ENCODE assay signal across 9 mouse cellular contexts in genomic region chr17:29541419-29541818, GRCm38 (mm10). TPM values are rescaled to one million over a fixed set of nuclear protein-coding genes. Genes with fewer than 3 reads are reported as not detected.
DNase-seq lines count a peak whose midpoint lies in the region; ATAC-seq and TF ChIP-seq lines count a peak whose summit lies in the region.
"Had no signal": no experiment of that assay in that cellular context is flagged by ENCODE, and none has a peak within 500 bp of the region (broad histone marks: within the 10 kb centered on the region; RNA-seq: fewer than 3 reads in every experiment).

No protein-coding gene starts in this region.

- no peak for TF ChIP-seq CTCF in brain, embryonic 14.5 days (IDR thresholded peaks at IDR 0.05; ENCODE audit: borderline replicate concordance, extremely low read depth, insufficient read depth, insufficient read length)

- peak; percentile 78 for ATAC-seq in heart, embryonic 12.5 days (ENCODE audit: insufficient number of reproducible peaks, low FRiP score)
- peak; percentile 64 for ATAC-seq in liver, embryonic 16.5 days (ENCODE audit: low read depth)

- H3K4me1 ChIP-seq in heart, embryonic 12.5 days (replicated peaks), result no peaks in the 10 kb centered on the region
- no peaks in the 10 kb centered on the region for H3K4me1 ChIP-seq in liver, embryonic 16.5 days (ENCODE audit: control insufficient read depth, low read depth, low read length)
- H3K4me1 ChIP-seq: embryonic facial prominence, embryonic 13.5 days had no signal

- H3K4me2 ChIP-seq in heart, embryonic 12.5 days, result no peak overlapping the region
- no peak overlapping the region for H3K4me2 ChIP-seq in liver, embryonic 16.5 days (ENCODE audit: low read depth, low read length)
- H3K4me2 ChIP-seq: embryonic facial prominence, embryonic 13.5 days had no signal

- no peak overlapping the region for H3K9ac ChIP-seq in heart, embryonic 12.5 days
- H3K9ac ChIP-seq in liver, embryonic 16.5 days (ENCODE audit: low read depth, low read length), result no peak overlapping the region
- H3K9ac ChIP-seq: embryonic facial prominence, embryonic 13.5 days had no signal

- 0 out of 2 replicates have a peak overlapping the region, but pooled peaks have one; percentile 2 for H3K27ac ChIP-seq in heart, embryonic 12.5 days (ENCODE audit: poor library complexity, severe bottlenecking)
- no peak overlapping the region for H3K27ac ChIP-seq in liver, embryonic 16.5 days (ENCODE audit: low read length)
- H3K27ac ChIP-seq: embryonic facial prominence, embryonic 13.5 days had no signal

- no peaks in the 10 kb centered on the region for H3K27me3 ChIP-seq in heart, embryonic 12.5 days (replicated peaks)
- H3K27me3 ChIP-seq in liver, embryonic 16.5 days (ENCODE audit: control insufficient read depth, insufficient read depth, low read depth, low read length), result no peaks in the 10 kb centered on the region
- H3K27me3 ChIP-seq: embryonic facial prominence, embryonic 13.5 days had no signal

- H3K9me3 ChIP-seq in heart, embryonic 12.5 days (replicated peaks), result no peaks in the 10 kb centered on the region; the same call in 1 of the 2 replicates
- H3K9me3 ChIP-seq in liver, embryonic 16.5 days (replicated peaks; ENCODE audit: control insufficient read depth, low read length), result no peaks in the 10 kb centered on the region
- H3K9me3 ChIP-seq: embryonic facial prominence, embryonic 13.5 days had no signal

- DNase-seq in layer of hippocampus, postnatal 10 days (ENCODE audit: low spot score in 2 of 2), result peak; percentile 19 to 24
- DNase-seq in layer of hippocampus, adult 8-10 months (ENCODE audit: low spot score in 2 of 2), result no peak
- DNase-seq in brain, embryonic 14.5 days (ENCODE audit: low read depth), result peak; percentile 64
- peak; percentile 37 for DNase-seq in urinary bladder, postnatal 25 days (ENCODE audit: low spot score)
- DNase-seq in frontal cortex, postnatal 25 days (ENCODE audit: low spot score in 2 of 2), result no peak
- DNase-seq in left cerebral cortex, adult 9 months (ENCODE audit: low spot score in 2 of 2), result no peak

- no peaks in the 10 kb centered on the region for H3K36me3 ChIP-seq in heart, embryonic 12.5 days
- no peaks in the 10 kb centered on the region for H3K36me3 ChIP-seq in liver, embryonic 16.5 days (ENCODE audit: control insufficient read depth, insufficient read depth)
- H3K36me3 ChIP-seq: embryonic facial prominence, embryonic 13.5 days had no signal

- H3K4me3 ChIP-seq in heart, embryonic 12.5 days, result no peak overlapping the region
- H3K4me3 ChIP-seq in liver, embryonic 16.5 days (ENCODE audit: low read depth, low read length), result no peak overlapping the region
- H3K4me3 ChIP-seq: embryonic facial prominence, embryonic 13.5 days had no signal

- TF ChIP-seq POLR2A in brain, embryonic 14.5 days (IDR thresholded peaks at IDR 0.05; ENCODE audit: borderline replicate concordance, extremely low read depth, insufficient read depth, insufficient read length, poor library complexity, severe bottlenecking), result no peak

- 60% methylated on average over 14 of the region's 14 CpGs for WGBS in heart, embryonic 12.5 days
- WGBS in liver, embryonic 16.5 days (ENCODE audit: insufficient replicate concordance), result 59% methylated on average over 14 of the region's 14 CpGs

RNA-seq across cellular contexts. Expression of gene Gm17657, which starts 8.0 kb away (rescaled TPM):
- total RNA-seq in layer of hippocampus, postnatal 10 days (2021), result not detected
- total RNA-seq in layer of hippocampus, adult 8-10 months (2022), result not detected
- not detected in 2 replicates for polyA plus RNA-seq in brain, embryonic 14.5 days (2012; rRNA removed)
- not detected in 2 replicates for polyA plus RNA-seq in heart, embryonic 12.5 days (2016; fragmentation: Nextera tagmentation; extraction: Ambion mirVana)
- polyA plus RNA-seq in liver, embryonic 16.5 days (2015; fragmentation: Nextera tagmentation; extraction: Ambion mirVana), result not detected in 2 replicates
- polyA plus RNA-seq: embryonic facial prominence, embryonic 13.5 days had no signal

RNA-seq across cellular contexts. Expression of gene Tbc1d22b, which starts 8.2 kb away (rescaled TPM):
- 10 to 100 TPM; 40.1 to 46.0 TPM for total RNA-seq in layer of hippocampus, postnatal 10 days (2021)
- total RNA-seq in layer of hippocampus, adult 8-10 months (2022), result 10 to 100 TPM; 37.0 to 41.9 (median 37.9) TPM
- 29.2 and 40.6 TPM in 2 replicates for polyA plus RNA-seq in brain, embryonic 14.5 days (2012; rRNA removed)
- 13.8 and 14.9 TPM in 2 replicates for polyA plus RNA-seq in heart, embryonic 12.5 days (2016; fragmentation: Nextera tagmentation; extraction: Ambion mirVana)
- 2.7 TPM in 2 replicates for polyA plus RNA-seq in liver, embryonic 16.5 days (2015; fragmentation: Nextera tagmentation; extraction: Ambion mirVana)

RNA-seq across cellular contexts. Expression of gene Tmem217, which starts 10.8 kb away (rescaled TPM):
- total RNA-seq in layer of hippocampus, postnatal 10 days (2021), result not detected
- not detected for total RNA-seq in layer of hippocampus, adult 8-10 months (2022)
- polyA plus RNA-seq in brain, embryonic 14.5 days (2012; rRNA removed), result 0.19 and 0.20 TPM in 2 replicates
- 0.80 and 1.0 TPM in 2 replicates for polyA plus RNA-seq in heart, embryonic 12.5 days (2016; fragmentation: Nextera tagmentation; extraction: Ambion mirVana)
- 0.22 TPM in 1 of 2 replicates, not detected in the other for polyA plus RNA-seq in liver, embryonic 16.5 days (2015; fragmentation: Nextera tagmentation; extraction: Ambion mirVana)

RNA-seq across cellular contexts. Expression of gene Pim1, which starts 50.9 kb away (rescaled TPM):
- 1 to 10 TPM; 3.5 to 4.0 TPM for total RNA-seq in layer of hippocampus, postnatal 10 days (2021)
- total RNA-seq in layer of hippocampus, adult 8-10 months (2022), result 1 to 10 TPM; 2.6 to 3.8 (median 3.4) TPM
- 11.4 and 15.6 TPM in 2 replicates for polyA plus RNA-seq in brain, embryonic 14.5 days (2012; rRNA removed)
- polyA plus RNA-seq in heart, embryonic 12.5 days (2016; fragmentation: Nextera tagmentation; extraction: Ambion mirVana), result 25.1 and 27.0 TPM in 2 replicates
- polyA plus RNA-seq in liver, embryonic 16.5 days (2015; fragmentation: Nextera tagmentation; extraction: Ambion mirVana), result 74.7 and 80.0 TPM in 2 replicates

Comparison
In these comparisons a context has a peak if more than half of its experiments do, and no peak if none do; other contexts are left out.
1. DNase-seq: peak in layer of hippocampus, postnatal 10 days (2 of 2), brain, embryonic 14.5 days (single experiment) and urinary bladder, postnatal 25 days (single experiment); none in layer of hippocampus, adult 8-10 months (0 of 2), frontal cortex, postnatal 25 days (0 of 2) and left cerebral cortex, adult 9 months (0 of 2).